21 mouse cellular contexts compared by ENCODE assay signal in the genomic region with DNA sequence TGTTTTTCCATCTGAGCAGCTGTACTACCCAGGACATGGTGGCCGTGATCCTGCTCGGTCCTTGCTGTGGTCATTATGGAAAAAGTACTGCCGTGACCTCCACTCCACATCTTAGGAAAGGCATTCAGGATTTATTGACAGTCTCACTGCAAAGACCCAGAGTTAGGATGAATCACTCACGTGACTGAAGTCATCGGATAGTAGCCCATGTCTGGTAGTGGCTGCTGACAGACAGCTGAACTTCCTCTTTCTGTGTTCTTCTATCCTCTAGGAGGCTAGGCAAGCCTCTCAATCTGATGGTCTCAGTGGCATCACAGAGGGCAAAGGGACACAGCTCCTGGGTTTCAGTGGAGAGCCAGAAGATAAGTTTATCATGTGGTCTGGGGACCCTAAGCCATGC. TPM values are rescaled to one million over a fixed set of nuclear protein-coding genes. Genes with fewer than 3 reads are reported as not detected.
DNase-seq lines count a peak whose midpoint lies in the region; ATAC-seq and TF ChIP-seq lines count a peak whose summit lies in the region.
"Had no signal": no experiment of that assay in that cellular context is flagged by ENCODE, and none has a peak within 500 bp of the region (broad histone marks: within the 10 kb centered on the region; RNA-seq: fewer than 3 reads in every experiment).

No protein-coding gene starts in this region.

- no peaks in the 10 kb centered on the region for H3K36me3 ChIP-seq in heart, embryonic 10.5 days
- no peaks in the 10 kb centered on the region for H3K36me3 ChIP-seq in G1E (replicated peaks)
- no peaks in the 10 kb centered on the region for H3K36me3 ChIP-seq in splenic B cell, adult 2 months (ENCODE audit: control insufficient read depth, insufficient read depth, low read length, poor library complexity, severe bottlenecking)
- H3K36me3 ChIP-seq in forebrain, embryonic 11.5 days (ENCODE audit: control insufficient read depth, insufficient read depth, low read length) = no peaks in the 10 kb centered on the region
- H3K36me3 ChIP-seq in forebrain, embryonic 15.5 days = no peaks in the 10 kb centered on the region
- H3K36me3 ChIP-seq: embryonic facial prominence, embryonic 12.5 days; hindbrain, embryonic 13.5 days had no signal

- 80% methylated on average over 5 of the region's 5 CpGs for WGBS in heart, embryonic 10.5 days
- 86% methylated on average over 5 of the region's 5 CpGs for whole genome bisulfite sequencing in forebrain, embryonic 11.5 days
- 92% methylated on average over 5 of the region's 5 CpGs for WGBS in forebrain, embryonic 15.5 days

- intact Hi-C loops in gastrocnemius, postnatal 14 days (cut with DNase I; ENCODE audit: low total_unique reads) = no loop called here

- no peak for TF ChIP-seq CTCF in G1E (IDR thresholded peaks at IDR 0.05; ENCODE audit: low read depth, low read length)

- DNase-seq in heart, embryonic 10.5 days (ENCODE audit: low spot score) = peak; percentile 64
- no peak for DNase-seq in heart, adult 9 months (ENCODE audit: low spot score in 2 of 2)
- peak; percentile 44 for DNase-seq in G1E (ENCODE audit: low spot score)
- DNase-seq in splenic B cell, adult 2 months (ENCODE audit: low read depth, low spot score) = peak; percentile 26
- no peak for DNase-seq in forebrain, embryonic 11.5 days (ENCODE audit: low spot score)
- no peak for DNase-seq in gastrocnemius, postnatal 14 days
- DNase-seq: adrenal gland, postnatal 25 days; cerebellum, adult 18-20 months; cerebellum, adult 9-11 months; heart, postnatal 14 days; kidney, adult 2 months had no signal

- no peak overlapping the region for H3K27ac ChIP-seq in heart, embryonic 10.5 days
- H3K27ac ChIP-seq in forebrain, embryonic 11.5 days (ENCODE audit: low read depth, low read length) = no peak overlapping the region
- H3K27ac ChIP-seq in forebrain, embryonic 15.5 days (replicated peaks) = no peak overlapping the region
- H3K27ac ChIP-seq: embryonic facial prominence, embryonic 12.5 days; hindbrain, embryonic 13.5 days; hindbrain, postnatal 0 days had no signal

- no peak overlapping the region for H3K4me2 ChIP-seq in forebrain, embryonic 11.5 days (ENCODE audit: low read depth, low read length, severe bottlenecking)
- H3K4me2 ChIP-seq in forebrain, embryonic 15.5 days (replicated peaks) = no peak overlapping the region
- H3K4me2 ChIP-seq: embryonic facial prominence, embryonic 12.5 days; hindbrain, embryonic 13.5 days had no signal

- no peaks in the 10 kb centered on the region for H3K27me3 ChIP-seq in heart, embryonic 10.5 days (ENCODE audit: insufficient read depth, poor library complexity, severe bottlenecking)
- no peaks in the 10 kb centered on the region for H3K27me3 ChIP-seq in G1E (ENCODE audit: insufficient read depth, low read length)
- no peaks in the 10 kb centered on the region for H3K27me3 ChIP-seq in splenic B cell, adult 2 months (ENCODE audit: control insufficient read depth, insufficient read depth, low read length, poor library complexity, severe bottlenecking)
- no peaks in the 10 kb centered on the region for H3K27me3 ChIP-seq in forebrain, embryonic 11.5 days (ENCODE audit: control insufficient read depth, insufficient read depth, low read length)
- H3K27me3 ChIP-seq in forebrain, embryonic 15.5 days = no peaks in the 10 kb centered on the region
- H3K27me3 ChIP-seq: embryonic facial prominence, embryonic 12.5 days; hindbrain, embryonic 13.5 days had no signal

- ATAC-seq in G1E (ENCODE audit: extremely low read depth, insufficient number of reproducible peaks, low FRiP score, poor library complexity, severe bottlenecking) = peak; percentile 92
- ATAC-seq in granulocyte monocyte progenitor cell, adult 5-6 weeks (replicated peaks; ENCODE audit: poor library complexity, severe bottlenecking) = peak; percentile 76
- ATAC-seq in forebrain, embryonic 11.5 days (replicated peaks; ENCODE audit: low FRiP score) = no peak
- no peak for ATAC-seq in forebrain, embryonic 15.5 days (replicated peaks)
- ATAC-seq: forebrain, embryonic 14.5 days; hindbrain, postnatal 0 days; intestine, embryonic 16.5 days had no signal

- H3K4me1 ChIP-seq in heart, embryonic 10.5 days = no peaks in the 10 kb centered on the region; the same call in 1 of the 2 replicates
- peaks cover 32% of the 10 kb centered on the region for H3K4me1 ChIP-seq in G1E (ENCODE audit: insufficient read depth, low read depth, low read length)
- H3K4me1 ChIP-seq in forebrain, embryonic 11.5 days (replicated peaks; ENCODE audit: control insufficient read depth, insufficient read depth, low read length) = no peaks in the 10 kb centered on the region
- H3K4me1 ChIP-seq in forebrain, embryonic 15.5 days = no peaks in the 10 kb centered on the region
- H3K4me1 ChIP-seq: hindbrain, embryonic 13.5 days had no signal

- no peaks in the 10 kb centered on the region for H3K9me3 ChIP-seq in heart, embryonic 10.5 days
- H3K9me3 ChIP-seq in G1E (replicated peaks) = peaks cover 12% of the 10 kb centered on the region
- H3K9me3 ChIP-seq in forebrain, embryonic 11.5 days (ENCODE audit: control insufficient read depth, low read length) = no peaks in the 10 kb centered on the region
- H3K9me3 ChIP-seq in forebrain, embryonic 15.5 days = no peaks in the 10 kb centered on the region; the same call in 1 of the 2 replicates
- H3K9me3 ChIP-seq: embryonic facial prominence, embryonic 12.5 days had no signal

- H3K9ac ChIP-seq in forebrain, embryonic 11.5 days (ENCODE audit: low read length) = no peak overlapping the region
- no peak overlapping the region for H3K9ac ChIP-seq in forebrain, embryonic 15.5 days (replicated peaks)
- H3K9ac ChIP-seq: embryonic facial prominence, embryonic 12.5 days; hindbrain, embryonic 13.5 days had no signal

- H3K4me3 ChIP-seq in heart, embryonic 10.5 days = no peak overlapping the region
- H3K4me3 ChIP-seq in G1E (ENCODE audit: low read depth, low read length) = no peak overlapping the region
- no peak overlapping the region for H3K4me3 ChIP-seq in forebrain, embryonic 11.5 days (ENCODE audit: low read depth, low read length)
- H3K4me3 ChIP-seq in forebrain, embryonic 15.5 days = no peak overlapping the region
- H3K4me3 ChIP-seq: embryonic facial prominence, embryonic 12.5 days; hindbrain, embryonic 13.5 days had no signal

RNA-seq across cellular contexts. Expression of gene Cnih3, which starts 35.9 kb away (rescaled TPM):
- polyA plus RNA-seq in heart, embryonic 10.5 days (2016; fragmentation: Nextera tagmentation; extraction: Ambion mirVana) = 0.14 and 0.23 TPM in 2 replicates
- total RNA-seq in G1E (2014; fragmentation: Nextera tagmentation) = not detected in 2 replicates
- total RNA-seq in G1E (2017) = 0.11 TPM in 1 of 2 replicates, not detected in the other
- not detected in 2 replicates for polyA plus RNA-seq in G1E (2012)
- not detected in 2 replicates for total RNA-seq in granulocyte monocyte progenitor cell, adult 5-6 weeks (2014; fragmentation: Nextera tagmentation)
- not detected in 2 replicates for total RNA-seq in granulocyte monocyte progenitor cell, adult 5-6 weeks (2017)
- 1.9 and 3.5 TPM in 2 replicates for polyA plus RNA-seq in forebrain, embryonic 11.5 days (2014; fragmentation: Nextera tagmentation; extraction: Ambion mirVana)
- total RNA-seq in gastrocnemius, postnatal 14 days (2021) = under 1 TPM in 1 of 2 experiments, not detected in 1; 0.10 TPM
- polyA plus RNA-seq in forebrain, embryonic 15.5 days (2015; fragmentation: Nextera tagmentation; extraction: Ambion mirVana) = 39.4 and 42.7 TPM in 2 replicates
- total RNA-seq: adrenal gland, postnatal 25 days; gastrocnemius, adult 8-10 months; heart, adult 8-10 months; heart, postnatal 14 days; hematopoietic stem cell, adult 5-6 weeks had no signal
- polyA plus RNA-seq: kidney, adult 2 months had no signal

Comparison
In these comparisons a context has a peak if more than half of its experiments do, and no peak if none do; other contexts are left out.
1. DNase-seq: peak in heart, embryonic 10.5 days (single experiment), G1E (single experiment) and splenic B cell, adult 2 months (single experiment); none in heart, adult 9 months (0 of 2), forebrain, embryonic 11.5 days (single experiment) and gastrocnemius, postnatal 14 days (single experiment).
2. ATAC-seq: peak in G1E (single experiment) and granulocyte monocyte progenitor cell, adult 5-6 weeks (single experiment); none in forebrain, embryonic 11.5 days (single experiment) and forebrain, embryonic 15.5 days (single experiment).